Mouse (Mus musculus): ENCODE measurements around the gene Rlf.
"Not testable (repeated sequence)": the region's sequence is repeated elsewhere in the genome, so short reads cannot be mapped to it uniquely, and the experiment has no call there.

Rlf gene

GRCm38 (mm10) chr4:121166697-121167096 lies 48.2 kb downstream of the Rlf start:
- not testable (repeated sequence) for DNase-seq (ENCODE audit: low spot score in 2 of 2)

GRCm38 (mm10) chr4:121163501-121164030 lies 51.3 kb downstream of the Rlf start:
- no peak for DNase-seq (ENCODE audit: low spot score in 2 of 2)

- no peak for DNase-seq (ENCODE audit: low spot score in 2 of 2)
Measured at GRCm38 (mm10) chr4:121109126-121109525, 105.8 kb downstream of the Rlf start, which contains the start of gene Tmco2. TSS of gene Tmco2 (minus strand) at chr4:121109226.

GRCm38 (mm10) chr4:121103304-121103703 lies 111.6 kb downstream of the Rlf start:
- no peak for DNase-seq (ENCODE audit: low spot score in 2 of 2)

GRCm38 (mm10) chr4:121097650-121098378 lies 117.1 kb downstream of the Rlf start, which contains the start of gene Zmpste24:
TSS of gene Zmpste24 (minus strand) at chr4:121098241.
- DNase-seq (ENCODE audit: low spot score in 2 of 2): peak; percentile 73 to 82

All from natural killer cell, adult 2 months (primary cell).